Mouse (Mus musculus) MEL (cell line): Measurements from ENCODE around the gene Prss56.

Source experiments
- CTCF ChIP-seq, 3 experiments: IDR thresholded peaks in 2 of 3; conservative IDR thresholded peaks in 1 of 3; 2 replicates each; pipeline ENCODE4 v1.5.1; 2011 to 2012; ENCODE audit warnings: low read length in 3 of 3, low read depth in 2 of 3, mild to moderate bottlenecking in 2 of 3, improper control_type of control experiment in 1 of 3, inconsistent platforms in 1 of 3, mixed read lengths in 1 of 3, moderate library complexity in 1 of 3; ENCODE audit not compliant: control insufficient read depth in 1 of 3, insufficient read depth in 1 of 3, poor library complexity in 1 of 3, severe bottlenecking in 1 of 3
- E2F4 ChIP-seq: IDR thresholded peaks from 2 replicates; pipeline ENCODE4 v1.6.1; 2011; ENCODE audit warnings: low read depth, low read length, improper control_type of control experiment, borderline replicate concordance
- EP300 ChIP-seq, 2 experiments: IDR thresholded peaks; 2 replicates each; pipeline ENCODE4 v1.6.1; 2011; ENCODE audit warnings: improper control_type of control experiment in 2 of 2, low read length in 2 of 2, low read depth in 1 of 2, mild to moderate bottlenecking in 1 of 2
- GABPA ChIP-seq: IDR thresholded peaks from 2 replicates; pipeline ENCODE4 v1.6.1; 2012; ENCODE audit warnings: low read depth, mild to moderate bottlenecking, inconsistent platforms, low read length, improper control_type of control experiment, moderate library complexity
- HCFC1 ChIP-seq: IDR thresholded peaks from 2 replicates; pipeline ENCODE4 v1.6.1; 2012; ENCODE audit warnings: low read depth, mild to moderate bottlenecking, inconsistent platforms, low read length, improper control_type of control experiment, moderate library complexity
- JUND ChIP-seq: IDR thresholded peaks from 2 replicates; pipeline ENCODE4 v1.6.1; 2011; ENCODE audit warnings: low read depth, mild to moderate bottlenecking, improper control_type of control experiment, low read length
- MEF2A ChIP-seq: IDR thresholded peaks from 2 replicates; pipeline ENCODE4 v1.6.1; 2014; ENCODE audit warnings: low read depth, mild to moderate bottlenecking, inconsistent platforms, low read length, improper control_type of control experiment; ENCODE audit not compliant: poor library complexity, insufficient replicate concordance, severe bottlenecking; ENCODE audit errors: extremely low read depth
- MXI1 ChIP-seq: IDR thresholded peaks from 2 replicates; pipeline ENCODE4 v1.6.1; 2011; ENCODE audit warnings: mild to moderate bottlenecking, low read depth, low read length, improper control_type of control experiment
- POLR2A ChIP-seq, 2 experiments: IDR thresholded peaks; 2 replicates each; pipeline ENCODE4 v1.6.1; 2011 to 2012; ENCODE audit warnings: low read length in 2 of 2, mild to moderate bottlenecking in 2 of 2, control low read depth in 1 of 2, improper control_type of control experiment in 1 of 2, low read depth in 1 of 2, moderate library complexity in 1 of 2; ENCODE audit not compliant: control insufficient read depth in 1 of 2, insufficient read depth in 1 of 2, poor library complexity in 1 of 2
- POLR2AphosphoS2 ChIP-seq: IDR thresholded peaks from 2 replicates; pipeline ENCODE4 v1.6.1; 2011; ENCODE audit warnings: low read length, improper control_type of control experiment
- RCOR1 ChIP-seq: IDR thresholded peaks from 2 replicates; pipeline ENCODE4 v1.6.1; 2012; ENCODE audit warnings: low read depth, mild to moderate bottlenecking, inconsistent platforms, low read length, improper control_type of control experiment
- TCF12 ChIP-seq: IDR thresholded peaks from 2 replicates; pipeline ENCODE4 v1.6.1; 2014; ENCODE audit warnings: low read depth, mild to moderate bottlenecking, inconsistent platforms, low read length, improper control_type of control experiment, moderate library complexity
- ZC3H11A ChIP-seq: IDR thresholded peaks from 2 replicates; pipeline ENCODE4 v1.6.1; 2012; ENCODE audit warnings: low read depth, mild to moderate bottlenecking, inconsistent platforms, low read length, improper control_type of control experiment
- ZNF384 ChIP-seq: IDR thresholded peaks from 2 replicates; pipeline ENCODE4 v1.6.1; 2012; ENCODE audit warnings: low read depth, mild to moderate bottlenecking, inconsistent platforms, low read length, improper control_type of control experiment

GRCm38 (mm10) chr1:87186261-87187036 is 3.3 kb downstream of the Prss56 start:
- TF ChIP-seq POLR2A (IDR thresholded peaks at IDR 0.05; ENCODE audit: control insufficient read depth in 1 of 2, insufficient read depth in 1 of 2, low read depth in 1 of 2, low read length in 2 of 2, poor library complexity in 1 of 2) (no peak), MXI1 (no peak), ZC3H11A (no peak), MEF2A (no peak), JUND (no peak), TCF12 (no peak), E2F4 (no peak), CTCF (IDR thresholded peaks at IDR 0.05 in 2 of 3, conservative IDR thresholded peaks at IDR 0.05 in 1 of 3; ENCODE audit: control insufficient read depth in 1 of 3, insufficient read depth in 1 of 3, low read depth in 2 of 3, low read length in 3 of 3, poor library complexity in 1 of 3, severe bottlenecking in 1 of 3) (no peak), POLR2AphosphoS2 (no peak), EP300 (IDR thresholded peaks at IDR 0.05; ENCODE audit: low read depth in 1 of 2, low read length in 2 of 2) (no peak), HCFC1 (no peak), GABPA (no peak), ZNF384 (no peak), RCOR1 (no peak)
